Mouse (Mus musculus): ENCODE data around the gene Ankle2.

The Ankle2 gene

GRCm38 (mm10) chr5:110284536-110284935 lies 53.7 kb downstream of the Ankle2 start:
- no peak for DNase-seq (ENCODE audit: low spot score)

- DNase-seq (ENCODE audit: low spot score), result no peak
These were observed 54.4 kb downstream of the Ankle2 start for GRCm38 (mm10) chr5:110285156-110285555.

GRCm38 (mm10) chr5:110285770-110286445 lies 55.1 kb downstream of the Ankle2 start, which contains the start of the genes Pxmp2 and Pole:
Pxmp2 (minus strand) TSS chr5:110286186.
Pole (plus strand) TSS chr5:110286306.
- peak; percentile 83 for DNase-seq (ENCODE audit: low spot score)

GRCm38 (mm10) chr5:110286446-110287083 lies 55.8 kb downstream of the Ankle2 start:
- DNase-seq (ENCODE audit: low spot score), result no peak

GRCm38 (mm10) chr5:110287084-110287475 lies 56.3 kb downstream of the Ankle2 start:
- no peak for DNase-seq (ENCODE audit: low spot score)

- no peak for DNase-seq (ENCODE audit: low spot score)
These were observed 60.8 kb downstream of the Ankle2 start for GRCm38 (mm10) chr5:110291649-110292048.

- no peak for DNase-seq (ENCODE audit: low spot score)
These were observed 65.8 kb downstream of the Ankle2 start for GRCm38 (mm10) chr5:110296637-110297036.

DNA sequence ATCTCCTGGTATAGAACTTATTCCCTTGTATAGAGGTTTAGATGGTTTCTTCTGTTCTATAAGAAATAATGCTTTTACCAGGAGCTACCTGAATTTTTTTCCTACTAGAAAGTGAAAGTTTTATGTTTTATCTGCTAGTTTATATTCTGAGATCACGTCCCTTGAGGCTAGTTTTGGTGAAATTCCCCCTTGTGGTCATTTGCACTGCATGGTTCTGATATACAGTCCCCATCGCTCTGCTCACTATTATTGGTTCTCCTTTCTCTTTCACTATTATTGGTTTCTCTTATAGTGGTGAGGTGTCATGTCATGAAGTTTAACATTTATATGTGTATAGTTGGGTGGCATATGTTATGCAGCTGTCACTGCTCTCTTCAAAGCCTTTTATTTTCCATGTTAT lies 69.8 kb downstream of the Ankle2 start:
- DNase-seq (ENCODE audit: low spot score), result no peak
